Mouse (Mus musculus): ENCODE measurements around the gene Ppp1r9b.
A peak's percentile ranks its signal among the peaks of the same experiment; 100 is the strongest.

DNA sequence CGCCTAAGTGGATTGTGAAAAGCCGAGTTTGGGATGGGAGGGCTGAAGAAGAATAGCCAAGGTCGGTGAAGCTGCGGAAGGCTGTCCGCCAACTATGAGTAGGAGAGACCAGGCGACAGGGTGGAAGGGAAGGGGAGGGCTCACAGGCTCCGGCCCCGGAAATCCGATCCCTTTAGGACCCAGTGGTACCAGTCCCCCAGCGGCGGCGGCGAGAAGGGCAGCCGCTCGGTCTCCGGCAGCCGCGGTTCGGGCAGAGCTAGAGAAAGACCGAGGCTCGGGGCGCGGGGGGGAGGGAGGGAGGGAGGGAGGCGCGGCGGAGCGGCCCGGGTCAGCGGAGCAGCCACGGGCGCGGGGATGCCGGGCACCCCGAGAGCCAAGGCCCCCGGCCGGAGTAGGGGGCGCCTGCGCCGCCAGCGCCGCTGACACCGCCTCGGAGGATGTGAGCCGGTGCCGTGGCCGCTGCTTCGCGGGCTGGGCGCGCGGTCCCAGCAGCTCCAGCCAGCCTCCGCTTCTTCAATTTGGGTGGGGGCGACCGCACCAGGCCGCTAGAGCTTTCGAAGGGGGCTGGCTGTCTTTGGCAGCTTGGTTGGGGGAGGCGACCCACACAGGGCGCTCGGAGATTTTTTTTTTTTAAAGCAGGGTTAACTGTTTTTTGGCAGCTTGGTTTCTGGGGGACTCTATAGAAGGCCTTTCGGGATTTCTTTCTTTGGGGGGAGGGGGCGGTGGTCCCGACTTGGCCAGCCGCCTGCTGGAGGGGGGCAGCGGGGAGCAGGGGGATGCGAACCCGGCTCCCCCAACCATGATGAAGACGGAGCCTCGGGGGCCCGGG lies at the start of gene Ppp1r9b:
- peak; percentile 82 for TF ChIP-seq POLR2A (IDR thresholded peaks at IDR 0.05; ENCODE audit: low read depth, low read length)
- no peak for TF ChIP-seq CTCF (IDR thresholded peaks at IDR 0.05; ENCODE audit: borderline replicate concordance, insufficient read depth, low read length)

Measured in embryonic fibroblast, embryonic 13.5 days (primary cell).